Mouse (Mus musculus) frontal cortex, adult (tissue): ENCODE results near the gene Wfdc1.

Experiments
- ATAC-seq: cut with Nextera tagmentation; 2 replicates; pipeline ENCODE4 v1.9.2; 2017; ENCODE audit warnings: mild to moderate bottlenecking, moderate library complexity, mixed read lengths; ENCODE audit not compliant: low TSS enrichment

Gene Wfdc1

DNA sequence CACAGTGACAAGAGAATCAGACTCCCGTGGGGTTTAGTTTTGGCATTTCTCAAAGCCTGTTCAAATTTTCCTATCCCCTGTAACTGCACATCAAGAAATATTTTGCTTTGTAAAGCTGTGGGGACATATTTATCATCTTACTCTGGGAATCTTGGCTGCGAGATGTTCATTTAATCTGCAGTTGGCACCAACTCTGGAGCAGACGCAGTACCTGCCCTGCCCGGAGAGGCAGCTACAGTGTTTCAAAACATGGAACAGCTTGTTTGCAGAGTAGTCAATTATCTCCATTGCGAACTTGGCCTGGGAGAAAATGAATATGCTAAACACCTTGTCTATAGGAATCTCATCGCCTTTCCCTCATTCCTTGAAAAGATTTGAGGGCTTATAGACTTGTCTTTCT lies 27.9 kb upstream of the Wfdc1 start:
- no peak for ATAC-seq

GRCm38 (mm10) chr8:119639798-119640197 lies 26.4 kb upstream of the Wfdc1 start:
- ATAC-seq: no peak

- ATAC-seq: no peak
Measured at GRCm38 (mm10) chr8:119641058-119641457, 25.1 kb upstream of the Wfdc1 start.

DNA sequence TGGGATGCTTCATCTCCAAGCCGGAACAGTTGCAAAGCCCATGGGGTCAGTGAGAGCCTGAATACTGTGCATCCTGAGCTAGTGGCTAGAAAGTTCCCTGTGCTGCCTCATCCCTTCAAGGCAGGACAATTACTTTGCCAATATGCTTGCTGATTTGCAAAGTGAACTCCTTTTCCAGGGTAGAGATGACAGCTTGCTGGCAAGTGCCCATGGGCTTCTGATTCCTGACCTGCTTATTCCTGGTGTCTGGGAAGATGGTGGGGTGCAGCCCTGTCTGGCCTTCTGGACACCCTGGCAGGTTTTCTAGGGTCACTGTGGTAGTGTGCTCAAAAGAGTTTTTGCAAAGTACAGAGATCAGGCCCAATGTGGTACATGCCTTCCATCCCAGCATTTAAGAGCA lies 23.2 kb upstream of the Wfdc1 start:
- no peak for ATAC-seq

DNA sequence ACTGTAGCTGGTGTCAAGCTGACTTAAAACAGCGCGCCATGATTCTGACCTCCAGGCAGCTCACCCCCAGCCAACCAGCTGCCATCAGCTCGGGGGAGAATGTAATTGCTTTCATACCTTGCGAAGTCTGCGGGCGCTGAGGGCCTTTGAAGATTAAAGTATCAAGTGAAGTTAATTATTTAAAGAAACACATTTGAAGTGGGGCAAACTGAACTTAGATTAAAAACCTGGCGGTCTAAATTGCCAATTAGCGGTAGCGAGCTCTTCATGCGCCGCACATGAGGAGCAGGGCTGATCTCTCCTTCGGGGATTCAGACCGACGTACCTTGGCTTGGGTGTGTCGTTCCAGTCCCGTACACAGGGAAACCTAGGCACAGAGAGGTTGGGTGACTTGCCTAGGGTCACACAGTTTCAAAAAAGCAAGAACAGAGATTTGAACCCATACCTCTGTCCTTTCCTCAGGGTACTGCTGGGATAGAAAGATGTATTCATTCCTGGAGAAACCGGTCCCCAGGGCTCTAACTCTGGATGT lies 21.7 kb upstream of the Wfdc1 start:
- ATAC-seq: no peak

GRCm38 (mm10) chr8:119644981-119645597 lies 21.1 kb upstream of the Wfdc1 start:
- no peak for ATAC-seq

DNA sequence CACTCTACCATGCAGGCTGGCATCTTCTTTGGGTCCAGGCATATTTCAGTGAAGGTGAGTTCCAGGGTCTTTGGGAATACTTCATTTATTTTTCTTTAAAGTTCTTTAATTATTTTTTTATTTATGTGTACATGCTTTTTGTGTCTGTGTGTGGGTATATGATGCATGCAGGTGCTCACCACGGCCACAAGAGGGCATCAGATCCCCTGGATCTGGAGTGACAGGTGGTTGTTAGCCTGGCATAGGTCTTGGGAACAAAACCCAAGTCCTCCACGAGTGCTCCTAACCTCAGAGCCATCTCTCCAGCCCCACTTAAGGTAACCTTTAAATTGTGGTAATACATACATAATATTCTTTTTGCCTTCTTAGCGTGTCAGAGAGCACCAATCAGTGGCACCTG lies 20.0 kb upstream of the Wfdc1 start:
- ATAC-seq: no peak

GRCm38 (mm10) chr8:119646846-119647245 lies 19.3 kb upstream of the Wfdc1 start:
- ATAC-seq: no peak

- no peak for ATAC-seq
Measured at GRCm38 (mm10) chr8:119651324-119651723, 14.8 kb upstream of the Wfdc1 start.

- no peak for ATAC-seq
Measured at GRCm38 (mm10) chr8:119656709-119657464, 9.3 kb upstream of the Wfdc1 start.

DNA sequence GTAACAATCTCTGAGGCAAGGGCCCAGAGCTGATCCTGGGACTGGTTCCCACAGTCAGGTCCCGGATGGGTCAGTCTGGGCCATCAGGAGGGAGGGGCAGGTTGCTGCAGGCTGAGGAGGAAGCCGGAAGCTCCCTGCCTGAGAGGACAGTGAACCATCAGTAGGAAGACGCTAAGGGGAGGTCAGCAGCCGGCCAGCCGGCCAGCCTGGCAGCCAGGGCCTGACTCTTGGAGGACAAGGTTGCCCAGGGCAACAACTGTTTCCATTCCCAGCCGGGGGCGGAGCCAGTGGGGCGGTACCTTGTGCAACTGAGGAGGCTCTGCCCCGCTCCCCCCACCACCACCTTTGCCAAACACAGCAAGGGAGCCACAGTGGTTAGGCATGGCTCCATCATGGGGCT lies 5.1 kb upstream of the Wfdc1 start:
- ATAC-seq: no peak

- no peak for ATAC-seq
Measured at GRCm38 (mm10) chr8:119661892-119662291, 4.3 kb upstream of the Wfdc1 start.

DNA sequence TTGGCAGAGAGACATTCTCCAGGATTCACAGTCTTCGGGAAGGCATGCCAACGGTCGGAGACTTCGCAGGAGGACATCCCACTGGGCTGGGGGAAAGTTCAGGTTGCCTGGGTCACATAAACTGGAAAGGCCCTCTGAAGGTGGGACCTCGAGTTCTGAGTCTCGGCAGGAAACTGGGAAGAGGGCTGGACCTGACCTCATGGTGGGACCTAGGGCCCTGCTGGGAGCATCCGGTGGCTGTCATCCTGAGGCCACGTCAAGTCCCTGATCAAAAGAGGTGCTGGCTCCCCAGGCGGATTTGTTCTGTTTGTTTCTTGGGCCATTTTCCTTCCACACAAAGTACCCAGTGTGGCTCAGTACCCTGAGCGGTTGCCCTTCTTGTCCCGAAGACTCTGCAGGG lies 2.7 kb upstream of the Wfdc1 start:
- no peak for ATAC-seq

DNA sequence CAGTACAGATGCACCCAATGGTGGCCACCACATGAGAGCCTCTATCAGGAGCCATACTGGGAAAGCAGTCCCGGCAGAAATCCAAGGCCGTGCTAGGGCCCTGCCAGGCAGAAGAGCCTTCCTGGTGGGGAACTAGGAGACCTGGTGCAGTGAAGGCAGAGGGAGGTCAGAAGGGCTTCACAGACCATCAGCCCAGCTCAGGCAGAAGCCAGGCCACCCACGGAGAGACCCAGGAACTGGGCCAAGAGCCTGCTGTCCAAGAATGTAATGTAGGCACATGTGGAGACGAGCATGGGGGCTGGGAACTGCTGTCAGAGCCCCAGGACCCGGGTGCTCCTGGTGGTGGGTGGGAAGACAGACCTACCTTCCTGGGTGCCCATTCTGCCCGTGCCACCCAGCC lies 895 bp upstream of the Wfdc1 start:
- no peak for ATAC-seq

DNA sequence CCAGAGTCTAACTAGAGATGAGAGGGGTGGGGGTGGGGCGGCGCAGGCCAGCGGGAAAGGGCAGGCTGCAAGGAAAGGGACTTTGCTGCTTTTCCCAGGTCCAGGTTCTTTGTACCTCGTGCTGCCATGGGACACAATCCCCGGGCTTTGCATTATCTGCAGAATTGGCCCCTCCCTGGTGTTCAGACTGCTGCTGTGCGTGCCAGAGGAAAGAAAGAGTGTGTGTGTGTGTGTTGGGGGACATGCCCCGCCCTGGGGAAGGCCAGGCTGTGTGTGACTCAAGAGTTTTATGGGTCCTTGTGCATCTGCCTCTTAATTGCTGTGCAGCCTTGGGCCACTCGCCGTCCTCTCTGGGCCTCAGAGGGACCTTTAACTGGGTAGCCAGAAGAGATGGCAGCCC lies 2.3 kb downstream of the Wfdc1 start:
- no peak for ATAC-seq

DNA sequence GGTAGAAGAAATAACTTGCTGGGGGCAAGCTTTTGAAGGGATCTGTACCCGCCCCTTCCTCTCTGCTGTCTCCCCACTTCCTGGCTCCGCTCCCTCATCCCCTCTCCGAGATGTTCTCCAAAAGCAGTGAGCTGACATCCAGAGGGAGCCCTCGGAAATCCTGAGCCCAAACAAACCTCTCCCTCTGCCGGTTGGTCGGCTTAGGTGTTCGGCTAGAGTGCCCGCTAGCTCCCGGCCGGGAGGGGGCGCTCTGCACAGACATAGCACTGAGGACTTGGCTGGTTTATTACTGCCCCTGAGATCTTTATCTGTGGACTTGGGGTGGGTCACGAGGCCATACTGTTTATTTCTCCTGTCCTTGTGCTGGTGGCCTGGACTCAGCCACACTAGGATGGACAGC lies 3.1 kb downstream of the Wfdc1 start:
- ATAC-seq: no peak

DNA sequence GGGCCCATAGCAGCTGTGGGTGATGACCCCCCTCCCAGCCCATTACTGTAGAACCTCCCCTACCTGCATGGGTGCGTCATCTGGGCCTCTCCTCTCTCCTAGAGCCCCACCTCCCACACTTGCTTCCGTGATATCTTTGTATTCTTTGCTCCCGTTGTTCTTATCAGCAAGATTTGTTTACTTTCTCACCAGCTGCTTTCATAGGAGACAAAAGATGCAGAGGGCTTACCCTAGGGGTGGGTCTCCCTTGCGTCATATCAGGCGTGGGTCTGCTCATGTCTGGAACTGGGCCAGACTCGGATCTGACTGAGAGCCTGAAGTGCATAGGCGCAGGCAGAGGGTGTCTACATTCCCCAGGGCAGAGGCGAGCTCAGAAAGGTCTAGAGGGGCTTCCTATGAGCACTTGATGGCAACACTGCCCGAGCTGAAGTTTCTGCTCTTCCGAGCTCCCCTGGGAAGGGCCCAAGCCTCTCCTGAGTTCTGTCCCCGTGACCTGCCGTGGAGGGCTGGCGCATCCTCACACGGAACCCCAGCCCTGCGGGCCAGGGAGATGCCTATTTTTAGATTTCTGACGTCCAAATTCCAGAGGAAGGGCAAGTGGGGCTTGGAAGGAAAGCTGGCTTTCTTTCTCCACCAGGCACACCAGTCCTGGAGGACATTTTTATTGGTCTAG lies 4.4 kb downstream of the Wfdc1 start:
- no peak for ATAC-seq

DNA sequence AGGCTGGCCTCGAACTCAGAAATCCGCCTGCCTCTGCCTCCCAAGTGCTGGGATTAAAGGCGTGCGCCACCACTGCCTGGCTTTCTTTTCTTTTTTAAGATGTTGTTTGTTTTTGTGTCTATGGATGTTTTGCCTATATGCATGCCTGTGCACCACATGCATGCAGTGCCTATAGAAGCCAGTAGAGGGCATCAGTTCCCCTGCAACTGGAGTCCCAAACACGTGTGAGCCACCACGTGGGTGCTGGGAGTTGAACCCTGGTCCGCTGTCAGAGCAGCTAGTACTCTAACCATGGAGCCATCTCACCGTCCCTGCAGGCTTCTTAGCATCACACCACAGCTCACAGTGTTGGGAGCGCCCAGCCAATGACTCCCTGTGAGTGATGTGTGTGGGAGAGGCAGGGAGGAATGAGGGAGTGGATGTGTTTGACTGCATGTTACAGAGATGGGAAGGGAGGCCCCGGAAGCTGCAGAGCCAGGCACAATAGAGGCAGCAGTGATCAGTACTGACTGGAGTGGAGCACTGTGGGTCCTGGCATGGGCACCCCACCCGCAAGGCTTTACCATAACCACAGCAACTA lies 7.9 kb downstream of the Wfdc1 start:
- ATAC-seq: no peak

GRCm38 (mm10) chr8:119675457-119675856 lies 9.3 kb downstream of the Wfdc1 start:
- no peak for ATAC-seq

GRCm38 (mm10) chr8:119676389-119676788 lies 10.2 kb downstream of the Wfdc1 start:
- ATAC-seq: peak; percentile 93

- no peak for ATAC-seq
Measured at GRCm38 (mm10) chr8:119678138-119678843, 12.1 kb downstream of the Wfdc1 start.

DNA sequence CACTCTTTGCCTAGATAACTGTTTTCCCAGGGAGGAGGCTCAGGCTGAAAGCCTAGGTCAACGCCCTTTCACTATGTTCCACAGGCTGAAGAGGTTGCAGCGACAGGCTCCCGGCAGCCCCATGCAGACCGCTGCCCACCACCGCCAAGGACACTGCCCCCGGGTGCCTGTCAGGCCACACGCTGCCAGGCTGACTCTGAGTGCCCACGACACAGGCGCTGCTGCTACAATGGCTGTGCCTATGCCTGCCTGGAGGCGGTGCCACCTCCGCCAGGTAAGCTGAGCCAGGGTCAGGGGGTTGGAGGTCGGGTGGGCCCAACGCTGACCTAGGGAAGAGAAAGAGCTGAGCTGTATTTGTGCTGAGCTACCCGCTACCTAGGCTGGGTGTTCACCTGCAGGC lies 13.0 kb downstream of the Wfdc1 start:
- ATAC-seq: no peak
